Mouse (Mus musculus) central nervous system, embryonic 14 days (tissue): ENCODE measurements around the gene Rasgrp4. TPM values are rescaled to one million over a fixed set of nuclear protein-coding genes. Genes with fewer than 3 reads are reported as not detected.

Source experiments
- polyA plus RNA-seq: library from polyadenylated mRNA; depleted of rRNA; stranded (reverse); fragments of >200 nt; gene quantifications from 2 replicates; pipeline ENCODE4 v1.2.3, GENCODE M21; 2012; rRNA removed

Gene Rasgrp4
- polyA plus RNA-seq, result 3.2 and 3.4 TPM in 2 replicates

DNA sequence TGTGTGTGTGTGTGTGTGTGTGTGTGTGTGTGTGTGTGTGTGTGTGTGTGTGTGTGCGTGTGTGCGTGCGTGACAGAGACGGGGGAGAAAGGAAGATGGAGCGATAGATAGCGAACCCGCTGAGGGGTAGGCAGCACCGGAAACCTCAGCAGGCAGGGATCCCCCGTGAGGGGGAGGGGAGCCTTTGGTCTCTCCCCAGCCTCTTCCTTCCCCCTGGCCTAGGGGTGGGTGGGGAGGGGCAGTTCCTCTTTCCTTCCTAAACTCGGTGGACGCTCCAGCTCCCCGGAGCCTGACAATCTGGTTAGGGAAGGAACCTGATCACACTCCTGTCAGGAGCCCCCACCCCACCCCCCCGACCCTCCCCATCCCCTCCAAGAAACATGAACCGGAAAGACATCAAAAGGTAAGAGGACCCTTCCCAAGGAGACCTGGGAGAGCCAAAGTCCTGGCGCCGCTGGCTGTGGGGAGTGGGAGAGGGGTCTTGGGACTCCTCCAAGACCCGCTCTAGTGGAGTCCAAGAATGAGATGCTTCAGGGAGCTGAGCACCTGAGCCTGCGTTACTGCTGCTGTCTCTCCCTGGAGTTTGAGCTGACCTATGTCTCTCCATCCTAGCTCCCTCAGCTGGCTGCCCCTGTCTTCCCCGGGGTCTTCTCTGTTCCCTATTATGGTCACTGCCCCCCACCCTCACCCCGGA, at the start of gene Rasgrp4:
TSS of gene Rasgrp4 (plus strand) at position 159 of the 694 bp plus-strand sequence.

DNA sequence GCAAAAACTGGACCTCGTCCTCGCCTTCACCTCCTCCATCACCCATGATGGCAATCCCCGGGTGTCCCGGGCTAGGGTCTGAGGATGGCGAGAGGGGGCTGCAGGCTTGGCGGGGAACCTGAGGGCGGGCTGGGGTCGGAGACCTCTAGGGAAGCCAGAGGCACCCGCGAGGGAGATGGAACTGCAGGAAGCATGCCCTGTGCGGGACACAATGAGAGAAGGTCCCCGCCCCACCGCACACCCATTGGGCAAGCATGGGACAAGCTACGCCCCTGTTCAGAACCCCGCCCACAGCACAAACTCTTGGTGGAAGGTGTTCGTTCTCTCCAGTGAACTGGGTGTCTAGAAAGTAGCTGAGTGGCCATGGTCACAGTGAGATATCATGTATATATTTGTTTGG, 9.7 kb upstream of the Rasgrp4 start, which contains the start of gene Ryr1:
TSS of gene Ryr1 (minus strand) at position 210 of the 400 bp plus-strand sequence.

DNA sequence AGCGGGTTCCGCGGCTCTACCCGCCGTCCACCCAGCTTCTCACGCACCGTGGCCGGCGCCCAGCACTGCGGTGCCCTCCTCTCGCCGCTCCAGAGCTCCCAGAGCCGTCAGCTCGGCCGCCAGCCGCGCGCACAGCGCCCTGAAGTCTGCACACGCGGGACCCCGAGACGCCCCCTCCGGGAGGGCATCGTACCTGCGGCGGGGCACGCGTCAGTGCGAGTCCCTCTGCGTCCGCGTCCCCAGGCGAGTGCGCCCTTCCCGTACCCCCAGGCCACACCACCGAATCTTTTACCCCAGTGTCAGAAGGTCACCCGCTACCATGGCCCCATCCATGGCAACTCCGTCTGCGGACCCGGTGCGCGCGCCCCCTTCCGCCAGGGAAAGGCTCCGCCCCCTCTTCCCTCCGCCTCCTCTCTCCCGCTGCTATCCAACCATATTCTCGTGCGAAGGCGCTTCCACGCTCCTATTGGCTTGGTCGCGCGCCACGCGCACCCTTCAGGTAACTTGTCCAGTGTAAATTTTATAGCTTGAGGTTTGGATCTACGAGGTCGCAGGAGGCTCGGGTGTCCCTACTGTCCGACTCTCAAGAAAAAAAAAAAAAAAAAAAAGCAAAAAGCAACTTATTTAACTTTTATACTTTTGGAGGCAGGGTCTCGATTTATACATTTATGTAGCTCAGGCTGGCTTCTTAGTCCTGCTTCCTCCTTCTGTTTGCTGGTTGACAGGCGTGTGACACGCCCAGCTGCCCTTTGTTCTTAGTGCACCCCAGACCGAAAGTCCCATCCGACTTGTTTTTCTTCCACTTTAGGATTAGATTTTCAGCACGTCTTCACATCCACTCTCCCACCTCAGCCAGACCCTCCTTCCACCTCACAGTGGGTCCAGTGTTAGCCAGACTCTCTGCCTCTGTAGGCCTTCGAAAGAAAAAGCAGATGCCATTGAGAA, 21.5 kb downstream of the Rasgrp4 start, which contains the start of gene Fam98c:
TSS of gene Fam98c (minus strand) at position 397 of the 945 bp plus-strand sequence.

DNA sequence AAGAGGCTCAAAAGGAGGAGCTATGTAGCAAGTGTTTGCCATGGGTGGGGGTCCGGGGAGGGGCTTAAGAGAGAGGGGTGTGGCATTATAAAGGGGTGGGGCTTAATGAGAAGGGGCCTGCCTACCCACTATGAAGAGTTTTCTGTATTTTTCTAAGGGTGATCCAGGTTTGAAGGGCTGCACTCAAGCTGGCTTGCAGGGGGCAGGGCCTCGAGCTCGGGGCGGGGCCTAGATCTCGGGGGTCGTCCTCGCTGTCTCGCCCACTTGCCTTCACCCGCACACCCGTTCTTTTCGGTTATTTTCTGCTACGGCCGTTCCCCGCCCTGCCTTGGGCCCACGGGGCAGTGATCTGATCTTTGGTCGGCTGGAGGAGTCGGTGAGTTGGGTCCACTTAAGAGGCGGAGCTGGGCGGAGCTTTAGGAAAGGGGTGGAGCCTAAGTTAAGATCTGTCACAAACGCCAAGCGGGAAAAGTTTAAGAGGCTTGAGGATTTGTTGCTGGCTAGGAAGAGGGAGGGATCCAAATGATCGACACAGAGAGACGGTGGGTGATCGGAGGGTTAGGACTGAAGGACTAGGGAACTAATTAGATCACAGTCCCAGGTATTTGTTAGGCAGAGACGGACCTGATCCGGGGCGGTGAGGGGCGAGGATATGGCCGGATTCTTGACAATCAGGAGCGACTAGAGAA, 35.6 kb downstream of the Rasgrp4 start, which contains the start of the genes Ggn and Spred3:
TSS of gene Ggn (plus strand) at position 145 of the 689 bp plus-strand sequence.
TSS of gene Spred3 (minus strand) at position 346 of the 689 bp plus-strand sequence.

DNA sequence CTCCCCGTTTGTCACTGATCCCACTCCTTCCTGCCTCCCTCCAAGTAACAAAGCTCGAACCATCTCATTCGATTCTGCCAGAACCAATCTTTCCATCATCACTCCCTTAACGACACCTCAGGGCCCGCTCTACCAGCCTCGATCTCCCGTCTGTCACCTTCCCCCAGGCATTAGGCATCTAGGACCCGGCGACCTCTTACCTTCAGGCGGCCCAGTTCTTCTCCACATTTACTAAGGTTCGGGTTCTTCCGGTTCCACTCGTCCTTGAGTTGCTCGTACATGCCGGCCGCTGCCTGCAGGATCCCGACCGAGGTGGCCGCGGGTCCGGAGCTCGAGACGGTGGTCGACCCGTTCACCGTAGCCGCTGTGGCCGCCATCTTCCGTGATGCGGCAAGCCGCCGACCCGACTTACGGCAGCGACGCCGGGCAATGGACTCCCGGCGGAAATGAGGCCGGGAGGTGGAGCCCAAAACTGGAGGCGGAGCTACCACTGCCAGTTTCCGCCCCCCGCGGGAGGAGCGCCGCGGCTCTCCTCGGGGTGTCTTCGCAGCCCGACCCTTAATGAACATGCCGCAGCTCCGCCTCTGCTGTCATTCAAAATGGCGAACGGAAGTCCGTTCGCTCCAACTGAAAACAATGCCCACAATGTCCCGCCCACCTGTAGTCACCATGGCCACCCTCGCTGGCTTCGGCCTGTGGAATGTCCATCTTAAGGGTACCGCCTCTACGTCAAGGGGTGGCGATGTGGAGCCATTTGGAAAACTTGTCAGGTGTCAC, 45.6 kb downstream of the Rasgrp4 start, which contains the start of gene Psmd8:
TSS of gene Psmd8 (minus strand) at position 625 of the 777 bp plus-strand sequence.

Other genes with a start within 250 kb of the Rasgrp4 start
- 159 and 181 TPM in 2 replicates for gene Actn4, start 172.5 kb upstream of the Rasgrp4 start, polyA plus RNA-seq
- 433 and 449 TPM in 2 replicates for gene Eif3k, start 153.0 kb upstream of the Rasgrp4 start, polyA plus RNA-seq
- gene Map4k1, start 152.8 kb upstream of the Rasgrp4 start, polyA plus RNA-seq, result 7.6 and 9.0 TPM in 2 replicates
- 9.3 and 12.9 TPM in 2 replicates for gene Ryr1, start 9.7 kb upstream of the Rasgrp4 start, polyA plus RNA-seq
- 24.0 and 24.1 TPM in 2 replicates for gene Fam98c, start 21.4 kb downstream of the Rasgrp4 start, polyA plus RNA-seq
- 0.61 and 0.94 TPM in 2 replicates for gene Ggn, start 35.4 kb downstream of the Rasgrp4 start, polyA plus RNA-seq
- 27.5 and 29.3 TPM in 2 replicates for gene Spred3, start 35.6 kb downstream of the Rasgrp4 start, polyA plus RNA-seq
- 276 and 299 TPM in 2 replicates for gene Psmd8, start 45.9 kb downstream of the Rasgrp4 start, polyA plus RNA-seq
- gene Catsperg1, start 79.2 kb downstream of the Rasgrp4 start, polyA plus RNA-seq, result 7.5 and 7.8 TPM in 2 replicates
- 1.4 and 3.0 TPM in 2 replicates for gene Kcnk6, start 97.7 kb downstream of the Rasgrp4 start, polyA plus RNA-seq
- 60.7 and 65.4 TPM in 2 replicates for gene Yif1b, start 103.5 kb downstream of the Rasgrp4 start, polyA plus RNA-seq
- gene 2200002D01Rik, start 113.6 kb downstream of the Rasgrp4 start, polyA plus RNA-seq, result 0.25 and 0.85 TPM in 2 replicates
- 36.9 and 49.5 TPM in 2 replicates for gene Spint2, start 147.1 kb downstream of the Rasgrp4 start, polyA plus RNA-seq
- 9.3 and 13.2 TPM in 2 replicates for gene Ppp1r14a, start 154.5 kb downstream of the Rasgrp4 start, polyA plus RNA-seq
- gene Dpf1, start 169.1 kb downstream of the Rasgrp4 start, polyA plus RNA-seq, result 111 and 128 TPM in 2 replicates